Mouse (Mus musculus) liver, embryonic 14.5 days (tissue): ENCODE results near the gene Mycn. TPM values are rescaled to one million over a fixed set of nuclear protein-coding genes. Genes with fewer than 3 reads are reported as not detected.

Experiments used
- ATAC-seq: fragments of 200-750 bp; cut with Nextera tagmentation; 2 replicates; pipeline ENCODE4 v1.8.0; 2017; ENCODE audit warnings: moderate number of reproducible peaks, mild to moderate bottlenecking, moderate library complexity; ENCODE audit not compliant: insufficient read depth
- DNase-seq, 3 experiments: peaks; one replicate each; pipeline ENCODE4 v3.0.0-alpha.2; 2012 to 2013; ENCODE audit warnings: low read depth in 3 of 3, low spot score in 3 of 3
- H3K27ac ChIP-seq: fragments of 300-500 bp; sonication (generic); 2 replicates; pipeline ENCODE4 v1.5.1; 2014; ENCODE audit warnings: moderate library complexity, mild to moderate bottlenecking, control low read depth, inconsistent platforms
- H3K27me3 ChIP-seq: fragments of 300-500 bp; sonication (generic); 2 replicates; pipeline ENCODE4 v1.6.1; 2014; ENCODE audit warnings: mild to moderate bottlenecking, low read length, moderate library complexity; ENCODE audit not compliant: control insufficient read depth, insufficient read depth
- H3K36me3 ChIP-seq: fragments of 300-500 bp; sonication (generic); replicated peaks from 2 replicates; pipeline ENCODE4 v1.6.1; 2014; ENCODE audit warnings: low read depth; ENCODE audit not compliant: control insufficient read depth, insufficient read depth
- H3K4me1 ChIP-seq, 2 experiments: fragments of 200-500 bp in 1 of 2; fragments of 300-500 bp in 1 of 2; sonication (generic) in 1 of 2; replicated peaks; 2 replicates each; pipeline ENCODE4 v1.6.1; 2012 to 2014; ENCODE audit warnings: antibody characterized with exemption in 1 of 2, inconsistent platforms in 1 of 2, low read length in 1 of 2; ENCODE audit not compliant: control insufficient read depth in 2 of 2, insufficient read depth in 2 of 2
- H3K4me2 ChIP-seq: fragments of 300-500 bp; sonication (generic); 2 replicates; pipeline ENCODE4 v1.6.1; 2014; ENCODE audit warnings: low read depth, mild to moderate bottlenecking, control low read depth, moderate library complexity
- H3K4me3 ChIP-seq, 2 experiments: fragments of 200-500 bp in 1 of 2; fragments of 300-500 bp in 1 of 2; sonication (generic) in 1 of 2; 2 replicates each; pipeline ENCODE4 v1.5.1; 2012 to 2014; ENCODE audit warnings: low read depth in 2 of 2, low read length in 2 of 2, mild to moderate bottlenecking in 2 of 2, control low read depth in 1 of 2, inconsistent platforms in 1 of 2, moderate library complexity in 1 of 2; ENCODE audit not compliant: insufficient read depth in 1 of 2
- H3K9ac ChIP-seq: fragments of 300-500 bp; sonication (generic); replicated peaks from 2 replicates; pipeline ENCODE4 v1.6.1; 2014; ENCODE audit warnings: mild to moderate bottlenecking, control low read depth, moderate library complexity
- H3K9me3 ChIP-seq: fragments of 300-500 bp; sonication (generic); 2 replicates; pipeline ENCODE4 v1.6.1; 2016; ENCODE audit warnings: low read length, mixed read lengths; ENCODE audit not compliant: control insufficient read depth
- CTCF ChIP-seq: IDR thresholded peaks from 2 replicates; pipeline ENCODE4 v1.5.1; 2016; ENCODE audit warnings: antibody characterized with exemption, low read depth, control low read depth
- EP300 ChIP-seq: IDR thresholded peaks from 2 replicates; pipeline ENCODE4 v1.6.1; 2016; ENCODE audit warnings: antibody characterized with exemption, low read depth
- WGBS: fragments of 180-500 bp; shearing (Covaris S2); extraction: QIAGEN DNeasy Blood & Tissue Kit; methylation state at CpG from one replicate; pipeline ENCODE4 v1.1.7; 2014; ENCODE audit not compliant: insufficient replicate concordance; 5-methylcytosine and 5-hydroxymethylcytosine counted together
- polyA plus RNA-seq, 2 experiments: library from polyadenylated mRNA; depleted of rRNA in 1 of 2; stranded (reverse) in 1 of 2; unstranded in 1 of 2; fragments of >200 nt; fragmentation: Nextera tagmentation in 1 of 2; extraction: Ambion mirVana in 1 of 2; gene quantifications; 2 replicates each; pipeline versions ENCODE4 v1.2.1 to v1.2.3; 2012 to 2014

The Mycn gene
- polyA plus RNA-seq (2012; rRNA removed) = 2.4 and 2.9 TPM in 2 replicates
- polyA plus RNA-seq (2014; fragmentation: Nextera tagmentation; extraction: Ambion mirVana) = 3.9 and 4.4 TPM in 2 replicates

DNA sequence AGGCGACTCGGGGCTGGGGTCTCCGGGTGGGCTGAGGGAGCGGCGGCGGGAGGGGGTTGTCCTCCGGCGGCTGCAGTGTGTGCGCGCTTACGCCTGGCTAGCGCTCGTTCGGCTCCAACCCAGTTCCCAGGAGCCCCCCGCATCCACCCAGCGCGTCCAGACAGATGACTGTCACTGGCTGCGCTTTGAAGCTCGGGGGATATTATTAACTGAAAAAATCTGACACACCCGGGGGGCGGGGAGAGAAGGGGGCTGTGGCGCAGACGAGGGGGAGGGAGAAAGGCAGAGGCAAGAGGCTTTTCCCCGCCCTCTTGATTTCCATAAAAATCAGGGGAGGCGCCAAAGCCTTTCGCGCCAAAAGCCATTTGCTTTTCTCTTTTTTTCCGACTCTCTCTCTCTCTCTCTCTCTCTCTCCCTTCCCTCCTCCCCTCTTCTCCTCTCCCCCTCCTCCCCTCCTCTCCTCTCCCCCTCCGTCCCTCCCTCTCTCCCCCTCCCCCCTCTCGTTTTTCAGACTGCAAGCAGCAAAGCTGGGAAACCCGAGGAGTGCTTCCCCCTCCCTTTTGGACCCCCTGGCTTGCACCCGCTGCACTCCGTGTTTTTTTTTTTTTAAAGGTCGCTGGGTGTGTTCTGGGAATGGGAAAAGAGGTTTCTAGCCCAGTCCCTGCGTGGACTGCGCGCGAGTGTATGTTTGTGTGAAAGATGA is at the start of gene Mycn:
Gene Mycn (minus strand): TSS at position 254 of the 703 bp plus-strand sequence.
- Histone ChIP-seq H3K4me3 (peak within 1 kb of the TSS; percentile 60 to 69), H3K4me2 (peak within 1 kb of the TSS; percentile 76), H3K4me1 (no peaks in the 10 kb centered on the region; a peak in 2 of 4 replicates), H3K27ac (no peak within 1 kb of the TSS), H3K27me3 (peaks cover 62% of the 10 kb centered on the region), H3K9ac (peak within 1 kb of the TSS; percentile 40), H3K9me3 (no peaks in the 10 kb centered on the region), H3K36me3 (no peaks in the 10 kb centered on the region)
- DNase-seq = peak; percentile 39 to 57 (median 52)
- TF ChIP-seq CTCF = no peak
- ATAC-seq = peak; percentile 64
- WGBS = under 1% methylated on average over 38 of the region's 38 CpGs

DNA sequence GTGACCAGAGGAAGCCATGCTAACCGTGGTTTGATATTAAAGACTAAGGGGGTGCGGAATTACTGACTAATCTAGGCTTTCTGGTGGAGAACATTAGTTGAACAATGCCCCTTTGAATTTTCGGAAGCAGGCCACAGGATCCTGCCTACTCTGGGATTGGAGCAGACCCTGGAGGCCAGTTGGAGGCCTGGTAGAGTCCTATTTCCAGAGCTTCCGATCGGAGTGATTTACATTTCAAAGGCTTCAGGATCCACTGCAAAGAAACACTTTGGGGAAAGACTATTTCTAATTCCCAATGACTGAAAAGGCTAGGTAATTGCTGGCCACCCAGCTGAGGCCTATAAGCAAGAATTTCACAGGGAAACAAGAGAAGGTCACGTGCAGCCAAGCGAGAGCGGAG is 45.7 kb upstream of the Mycn start:
- no peaks in the 10 kb centered on the region for H3K9me3 ChIP-seq
- no peak overlapping the region for H3K4me3 ChIP-seq
- no peak for TF ChIP-seq CTCF
- no peak for TF ChIP-seq EP300
- DNase-seq (no peak), ATAC-seq (no peak)
- H3K27ac ChIP-seq = no peak overlapping the region
- H3K27me3 ChIP-seq = no peaks in the 10 kb centered on the region
- WGBS = 72% methylated on average over 8 of the region's 8 CpGs
- no peaks in the 10 kb centered on the region for H3K4me1 ChIP-seq
- H3K36me3 ChIP-seq = no peaks in the 10 kb centered on the region
- H3K9ac ChIP-seq = no peak overlapping the region
- H3K4me2 ChIP-seq = no peak overlapping the region

DNA sequence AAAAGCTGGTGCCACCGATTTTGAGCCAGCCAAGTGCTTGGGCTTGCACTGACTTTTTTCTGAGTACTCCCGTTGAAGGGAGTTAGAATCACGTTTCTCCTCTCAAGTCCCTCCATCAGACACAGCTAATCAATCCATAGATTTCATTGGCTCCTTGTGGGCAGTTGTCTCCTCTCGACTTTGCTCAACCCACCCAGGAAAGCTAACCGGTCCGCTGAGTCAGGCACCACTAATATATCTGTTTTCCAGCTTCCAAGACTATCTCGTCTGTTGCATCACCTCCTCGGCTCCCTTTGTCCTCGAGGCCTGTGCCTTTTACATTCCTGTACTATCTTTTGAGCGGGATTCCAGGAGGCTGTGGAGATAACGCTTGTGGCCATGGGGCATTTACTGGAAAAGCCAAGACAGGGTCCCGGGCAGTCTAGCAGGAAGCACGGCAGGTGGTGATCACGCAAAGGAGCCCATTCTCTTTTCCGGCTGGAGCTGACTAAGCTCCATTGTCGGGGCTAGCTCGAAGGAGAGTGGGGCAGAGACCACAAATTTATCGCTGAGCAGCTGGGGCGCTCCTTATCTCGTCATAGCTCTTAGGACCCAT is 45.0 kb upstream of the Mycn start:
- TF ChIP-seq EP300 = no peak
- H3K4me3 ChIP-seq = no peak overlapping the region
- H3K27ac ChIP-seq = no peak overlapping the region
- no peaks in the 10 kb centered on the region for H3K36me3 ChIP-seq
- no peaks in the 10 kb centered on the region for H3K27me3 ChIP-seq
- H3K9ac ChIP-seq = no peak overlapping the region
- H3K4me1 ChIP-seq = no peaks in the 10 kb centered on the region
- DNase-seq (no peak), ATAC-seq (no peak)
- no peaks in the 10 kb centered on the region for H3K9me3 ChIP-seq
- H3K4me2 ChIP-seq = no peak overlapping the region
- WGBS = 43% methylated on average over 20 of the region's 20 CpGs

DNA sequence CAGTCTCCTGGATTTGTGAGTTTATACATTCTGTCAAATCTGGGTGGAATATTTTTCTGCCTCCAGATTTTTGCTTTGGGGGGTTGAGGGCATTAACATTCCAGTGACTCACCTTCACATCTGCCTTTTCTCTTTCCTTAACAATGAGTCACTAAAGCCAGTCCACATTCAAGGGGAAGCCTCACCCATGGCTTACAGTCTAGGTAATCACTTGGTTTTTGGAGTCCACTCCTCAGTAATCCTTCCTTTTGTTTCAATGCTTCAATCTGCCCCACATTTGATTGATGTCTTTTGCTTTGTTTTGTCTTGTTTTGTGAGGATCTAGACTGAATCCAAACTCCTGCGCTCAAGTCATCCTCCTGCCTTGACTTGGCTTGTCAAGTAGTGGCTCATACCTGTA is 41.3 kb upstream of the Mycn start:
- WGBS = 56% methylated on average over 1 of the region's 1 CpGs
- no peak overlapping the region for H3K4me3 ChIP-seq
- no peak overlapping the region for H3K9ac ChIP-seq
- no peak overlapping the region for H3K4me2 ChIP-seq
- ATAC-seq (no peak), DNase-seq (no peak)
- no peaks in the 10 kb centered on the region for H3K4me1 ChIP-seq
- no peaks in the 10 kb centered on the region for H3K36me3 ChIP-seq
- no peaks in the 10 kb centered on the region for H3K9me3 ChIP-seq
- no peak for TF ChIP-seq EP300
- TF ChIP-seq CTCF = no peak
- no peak overlapping the region for H3K27ac ChIP-seq
- no peaks in the 10 kb centered on the region for H3K27me3 ChIP-seq

DNA sequence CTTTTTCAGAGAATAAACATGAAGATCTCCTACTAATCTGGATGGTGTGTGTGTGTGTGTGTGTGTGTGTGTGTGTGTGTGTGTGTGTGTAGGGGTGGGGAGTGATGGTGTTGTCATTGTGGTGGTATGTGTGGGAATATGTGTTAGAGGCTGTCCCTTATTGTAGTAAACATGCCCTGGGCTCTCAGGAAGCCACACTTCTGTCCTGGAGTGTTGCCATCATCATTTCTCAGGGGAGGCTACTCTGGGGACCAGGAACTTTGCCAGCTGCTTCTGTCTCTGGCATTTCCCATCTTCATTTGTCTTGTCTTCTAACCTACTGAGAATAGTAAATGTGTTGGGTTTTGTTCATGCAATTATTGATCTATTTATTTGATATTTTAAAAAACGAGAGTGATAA is 33.7 kb upstream of the Mycn start:
- H3K27ac ChIP-seq = no peak overlapping the region
- no peak for DNase-seq
- H3K36me3 ChIP-seq = no peaks in the 10 kb centered on the region
- H3K4me2 ChIP-seq = no peak overlapping the region
- no peaks in the 10 kb centered on the region for H3K27me3 ChIP-seq
- no peaks in the 10 kb centered on the region for H3K4me1 ChIP-seq
- no peak for ATAC-seq
- TF ChIP-seq EP300 (no peak), CTCF (no peak)
- WGBS = 23% methylated on average over 1 of the region's 1 CpGs
- H3K9me3 ChIP-seq = no peaks in the 10 kb centered on the region
- no peak overlapping the region for H3K4me3 ChIP-seq
- no peak overlapping the region for H3K9ac ChIP-seq
